Mouse (Mus musculus) thymus, adult 2 months (tissue): ENCODE data around the gene Abhd12.

Experiments
- CTCF ChIP-seq: fragments of 200-500 bp; IDR thresholded peaks from 2 replicates; pipeline ENCODE4 v1.5.1; 2012; ENCODE audit warnings: mild to moderate bottlenecking, control low read depth, low read length, moderate library complexity, borderline replicate concordance; ENCODE audit not compliant: control insufficient read depth, poor library complexity, insufficient read depth; ENCODE audit errors: extremely low read depth
- POLR2A ChIP-seq: fragments of 200-500 bp; IDR thresholded peaks from 2 replicates; pipeline ENCODE4 v1.6.1; 2012; ENCODE audit warnings: mild to moderate bottlenecking, low read length, control low read depth, moderate library complexity; ENCODE audit not compliant: control insufficient read depth, poor library complexity, insufficient read depth; ENCODE audit errors: extremely low read depth

DNA sequence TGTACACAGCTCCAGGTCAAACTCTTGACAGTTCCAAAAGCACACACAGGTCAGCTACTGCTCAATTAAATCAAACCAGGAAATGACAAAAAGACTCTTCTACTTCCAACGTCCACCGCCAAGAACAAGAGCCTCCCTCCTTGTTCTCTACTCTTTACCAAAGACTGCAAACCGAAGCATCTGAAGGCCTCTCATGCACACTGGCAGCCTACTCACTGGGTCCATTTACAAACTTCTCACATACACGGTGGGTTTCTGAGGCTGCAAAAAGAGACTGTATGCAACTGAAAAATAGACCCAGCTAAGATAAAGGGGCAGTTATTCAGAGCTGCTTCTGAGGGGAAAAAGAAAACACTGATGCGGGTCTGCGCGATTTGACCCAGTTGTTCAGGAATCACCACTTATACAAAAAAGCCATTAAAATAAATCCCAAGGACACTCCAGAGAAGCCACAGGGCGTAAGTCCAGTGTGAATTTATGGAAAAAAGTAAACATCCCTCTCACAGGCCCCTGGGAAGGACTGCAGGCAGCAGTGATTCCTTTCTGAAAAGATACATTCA, 57.0 kb downstream of the Abhd12 start:
- TF ChIP-seq CTCF (no peak), POLR2A (no peak)
